Mouse (Mus musculus) splenic B cell, adult 2 months (primary cell): ENCODE results near the gene Crls1.

ENCODE experiments used
- DNase-seq: peaks from one replicate; pipeline ENCODE4 v3.0.0-alpha.2; 2011; ENCODE audit warnings: low read depth, low spot score
- H3K27me3 ChIP-seq: 2 replicates; pipeline ENCODE4 v1.6.1; 2012; ENCODE audit warnings: mild to moderate bottlenecking, low read length, moderate library complexity, mixed read lengths; ENCODE audit not compliant: control insufficient read depth, poor library complexity, insufficient read depth, severe bottlenecking
- H3K36me3 ChIP-seq: 2 replicates; pipeline ENCODE4 v1.6.1; 2012; ENCODE audit warnings: mild to moderate bottlenecking, low read length, moderate library complexity, mixed read lengths; ENCODE audit not compliant: control insufficient read depth, poor library complexity, insufficient read depth, severe bottlenecking

Crls1 gene

DNA sequence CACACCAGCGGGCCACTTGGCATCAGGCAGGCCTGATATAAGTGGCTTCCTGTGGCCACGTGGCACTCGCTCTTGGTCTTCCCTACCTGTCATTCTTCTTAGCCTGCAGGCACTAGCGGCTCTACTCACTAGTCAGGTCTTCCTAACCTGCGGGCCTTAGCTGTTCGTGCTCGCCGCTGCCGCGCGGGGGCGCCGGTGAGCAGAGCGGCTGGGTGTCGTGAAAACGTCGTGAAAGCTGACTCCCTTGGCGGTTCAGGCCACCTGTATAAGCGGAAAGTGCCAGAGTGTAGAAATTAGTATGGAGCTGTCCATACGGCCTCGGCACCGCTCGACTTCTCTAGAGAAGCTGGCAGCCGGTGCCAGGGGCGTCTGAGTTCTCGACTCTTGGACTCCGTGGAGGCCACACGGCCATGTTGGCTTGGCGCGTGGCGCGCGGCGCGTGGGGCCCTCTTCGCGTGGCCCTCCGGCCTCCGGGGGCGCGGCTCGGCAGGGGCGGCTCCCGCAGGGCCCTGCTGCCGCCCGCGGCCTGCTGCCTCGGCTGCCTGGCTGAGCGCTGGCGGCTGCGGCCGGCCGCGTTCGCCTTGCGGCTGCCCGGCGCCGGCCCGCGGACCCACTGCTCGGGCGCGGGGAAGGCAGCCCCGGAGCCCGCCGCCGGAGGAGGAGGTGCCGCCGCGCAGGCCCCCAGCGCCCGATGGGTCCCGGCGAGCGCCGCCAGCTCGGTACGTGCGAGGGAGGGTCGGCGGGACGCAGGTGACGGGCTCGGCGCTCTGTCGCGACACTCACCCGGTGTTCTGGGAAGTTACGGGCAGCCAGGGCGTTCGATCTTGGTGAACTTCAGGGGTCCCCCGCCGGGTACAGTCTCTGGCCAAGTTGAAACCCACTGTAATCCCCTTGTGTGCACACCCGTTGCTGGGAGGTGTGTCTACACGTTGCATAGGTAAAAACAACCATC lies at the start of gene Crls1:
Gene Crls1, plus strand, starts transcription at position 260 of the 952 bp plus-strand sequence.
- peak; percentile 97 for DNase-seq
- Histone ChIP-seq H3K27me3 (no peaks in the 10 kb centered on the region), H3K36me3 (no peaks in the 10 kb centered on the region; the same call in 1 of the 2 replicates)

- Histone ChIP-seq H3K27me3 (no peaks in the 10 kb centered on the region; the same call in 1 of the 2 replicates), H3K36me3 (peaks cover 11% of the 10 kb centered on the region; the same call in 1 of the 2 replicates)
- DNase-seq: no peak
These were observed 43.5 kb upstream of the Crls1 start for GRCm38 (mm10) chr2:132802976-132803375.

GRCm38 (mm10) chr2:132815608-132816314 lies 30.7 kb upstream of the Crls1 start, which contains the start of the genes Trmt6 and Mcm8:
TSS of gene Trmt6 (minus strand) at chr2:132816055.
TSS of gene Mcm8 (plus strand) at chr2:132816141.
- Histone ChIP-seq H3K36me3 (peaks cover 6% of the 10 kb centered on the region; the same call in 1 of the 2 replicates), H3K27me3 (no peaks in the 10 kb centered on the region)
- DNase-seq: peak; percentile 98

DNA sequence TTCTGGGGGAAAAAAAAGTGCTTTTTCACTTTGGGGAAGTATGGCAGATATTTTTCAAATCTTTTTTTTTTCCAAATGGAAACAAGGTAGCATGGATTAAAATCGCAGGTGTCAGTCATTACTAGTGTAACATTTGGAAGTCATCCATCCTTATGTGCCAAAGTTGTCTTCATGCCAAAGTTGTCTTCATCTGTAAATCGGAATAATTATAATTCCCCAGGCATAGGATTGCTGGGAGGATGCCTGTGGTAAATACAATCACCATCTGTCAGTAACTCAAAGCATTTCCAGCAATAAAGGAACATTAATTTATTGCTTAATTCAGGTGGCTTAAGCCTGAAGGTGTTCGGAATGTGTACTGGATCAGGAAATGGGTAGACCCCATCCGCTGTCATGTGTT lies 5.4 kb upstream of the Crls1 start:
- Histone ChIP-seq H3K27me3 (no peaks in the 10 kb centered on the region), H3K36me3 (no peaks in the 10 kb centered on the region)
- DNase-seq: no peak

DNA sequence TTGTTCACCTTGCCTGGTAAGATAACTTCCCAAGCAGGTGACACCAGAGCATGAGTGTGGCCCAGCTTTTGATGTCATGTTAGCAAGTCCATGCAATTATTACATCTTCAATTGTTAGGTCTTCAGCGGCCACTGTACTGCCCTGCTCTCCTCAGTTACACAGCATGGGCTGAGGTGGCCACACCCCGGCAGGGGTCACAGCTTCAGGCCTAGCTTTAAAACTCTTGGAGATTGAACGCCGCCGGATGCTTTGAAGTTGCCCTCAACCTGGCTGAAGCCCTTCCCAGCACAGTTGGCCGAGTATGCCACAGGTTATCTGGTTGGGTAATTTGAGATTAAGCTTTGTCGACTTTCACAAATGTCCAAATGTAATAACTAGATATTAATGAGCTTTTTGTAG lies 1.1 kb downstream of the Crls1 start:
- H3K36me3 ChIP-seq: no peaks in the 10 kb centered on the region; the same call in 1 of the 2 replicates
- no peaks in the 10 kb centered on the region for H3K27me3 ChIP-seq
- DNase-seq: peak; percentile 3

GRCm38 (mm10) chr2:132848361-132848760 lies 1.9 kb downstream of the Crls1 start:
- Histone ChIP-seq H3K27me3 (no peaks in the 10 kb centered on the region), H3K36me3 (no peaks in the 10 kb centered on the region; the same call in 1 of the 2 replicates)
- no peak for DNase-seq

DNA sequence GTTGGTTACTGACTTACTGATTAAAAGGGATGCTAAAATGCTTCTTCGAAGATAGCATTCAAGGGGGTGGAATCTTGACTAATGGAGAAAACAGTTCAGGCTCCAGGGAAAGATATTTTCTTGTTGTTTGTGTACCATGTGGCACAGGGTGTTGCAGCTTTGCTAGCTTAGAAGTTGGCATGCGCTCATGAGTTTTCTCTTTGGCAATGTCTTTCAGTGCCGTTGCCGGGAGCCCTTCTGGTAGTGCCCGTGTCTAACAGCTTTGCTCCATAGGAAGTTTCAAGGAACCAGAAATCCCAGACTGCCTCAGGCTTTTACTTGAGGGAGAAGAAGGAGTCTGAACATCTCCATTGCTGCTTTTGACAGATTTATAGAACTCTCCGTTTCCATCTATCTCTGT lies 2.7 kb downstream of the Crls1 start:
- DNase-seq: no peak
- no peaks in the 10 kb centered on the region for H3K27me3 ChIP-seq
- no peaks in the 10 kb centered on the region; the same call in 1 of the 2 replicates for H3K36me3 ChIP-seq

DNA sequence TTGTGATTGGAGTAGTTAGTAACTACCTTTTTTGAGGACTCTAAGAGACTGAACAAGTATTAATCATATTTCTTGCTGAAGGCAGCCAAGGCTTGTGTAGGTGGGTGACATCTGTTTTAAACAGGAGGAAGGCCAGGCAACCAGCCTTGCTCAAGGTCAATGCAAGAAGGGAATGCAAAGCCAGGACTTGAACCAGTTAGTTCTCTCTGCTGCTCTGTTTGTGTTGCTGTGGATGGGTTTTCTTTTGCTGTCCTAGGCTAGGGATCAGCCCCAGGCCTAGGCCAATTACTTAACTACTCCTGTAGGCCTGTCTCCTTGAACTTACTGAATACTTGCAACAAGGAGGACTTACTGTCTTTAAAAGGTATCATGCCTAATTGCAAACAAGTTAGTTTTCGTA lies 6.6 kb downstream of the Crls1 start:
- DNase-seq: no peak
- no peaks in the 10 kb centered on the region for H3K27me3 ChIP-seq
- H3K36me3 ChIP-seq: no peaks in the 10 kb centered on the region; the same call in 1 of the 2 replicates

GRCm38 (mm10) chr2:132856333-132856732 lies 9.9 kb downstream of the Crls1 start:
- DNase-seq: no peak
- Histone ChIP-seq H3K36me3 (peaks cover 3% of the 10 kb centered on the region; the same call in 1 of the 2 replicates), H3K27me3 (no peaks in the 10 kb centered on the region)

- H3K27me3 ChIP-seq: no peaks in the 10 kb centered on the region
- peaks cover 4% of the 10 kb centered on the region for H3K36me3 ChIP-seq
- no peak for DNase-seq
These were observed 14.0 kb downstream of the Crls1 start for GRCm38 (mm10) chr2:132860435-132860834.

DNA sequence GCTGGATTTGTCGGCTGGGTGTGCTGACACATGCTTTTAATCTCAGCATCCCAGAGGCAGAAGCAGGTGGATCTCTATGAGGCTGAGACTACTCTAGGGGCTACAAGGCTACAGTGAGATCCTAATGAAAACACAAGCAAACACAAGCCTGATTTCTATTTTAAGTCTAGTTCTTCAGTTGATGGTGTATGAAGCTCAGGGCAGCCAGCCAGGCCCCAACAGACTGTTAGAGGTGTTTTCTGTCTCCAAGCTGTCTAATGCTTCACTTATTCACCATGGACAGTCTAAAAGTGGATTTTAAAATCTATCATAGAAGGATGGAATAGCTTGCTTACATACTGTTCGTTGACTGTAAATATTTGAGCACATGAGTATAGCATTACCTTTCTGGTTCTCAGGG lies 15.0 kb downstream of the Crls1 start:
- peaks cover 4% of the 10 kb centered on the region for H3K36me3 ChIP-seq
- DNase-seq: no peak

GRCm38 (mm10) chr2:132863325-132863724 lies 16.9 kb downstream of the Crls1 start:
- no peaks in the 10 kb centered on the region for H3K27me3 ChIP-seq
- no peak for DNase-seq
- peaks cover 4% of the 10 kb centered on the region for H3K36me3 ChIP-seq

More for the DNA sequence above, 15.0 kb downstream of the Crls1 start:
- H3K27me3 ChIP-seq: no peaks in the 10 kb centered on the region

DNA sequence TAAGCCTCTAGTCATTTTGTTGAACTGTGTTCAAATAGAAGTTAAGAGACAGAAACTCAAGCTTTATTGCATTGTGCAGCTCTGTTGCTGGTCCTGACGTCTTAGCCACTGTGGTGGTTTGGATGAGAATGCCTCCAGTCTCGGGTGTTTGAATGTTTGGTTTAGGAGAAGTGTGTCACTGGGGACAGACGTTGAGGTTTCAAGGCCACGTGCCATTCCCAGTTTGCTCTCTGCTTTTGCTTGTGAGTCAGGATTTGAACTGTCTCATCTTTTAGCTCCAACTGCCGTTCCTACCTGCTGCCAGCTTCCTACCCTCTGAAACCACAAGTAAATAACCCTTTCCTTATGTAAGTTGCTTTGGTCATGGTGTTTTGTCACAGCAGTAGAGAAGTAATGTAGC lies 21.1 kb downstream of the Crls1 start:
- DNase-seq: no peak
- H3K36me3 ChIP-seq: peaks cover 2% of the 10 kb centered on the region; the same call in 1 of the 2 replicates
- H3K27me3 ChIP-seq: no peaks in the 10 kb centered on the region

DNA sequence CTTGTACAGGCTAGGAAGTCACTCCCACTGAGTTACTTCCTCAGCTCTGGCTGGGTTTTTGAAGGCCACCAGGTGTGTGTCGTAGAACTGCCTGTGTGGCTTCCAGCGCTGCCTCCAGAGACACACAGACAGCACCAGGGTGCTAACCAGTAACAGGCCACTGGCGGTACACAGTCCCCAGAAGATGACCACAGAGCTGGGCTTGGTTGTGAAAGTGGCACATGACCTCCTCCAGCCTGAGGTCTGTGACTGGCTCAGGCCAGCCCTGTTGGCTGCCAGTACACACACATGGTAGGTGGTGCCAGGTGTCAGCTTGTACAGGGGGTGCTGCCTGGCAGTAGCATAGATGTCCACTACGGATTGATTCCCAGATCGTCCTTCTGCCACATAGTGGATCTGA lies 23.2 kb downstream of the Crls1 start:
- H3K36me3 ChIP-seq: 0 out of 2 replicates have a peak, but pooled peaks cover 2% of the 10 kb centered on the region
- H3K27me3 ChIP-seq: no peaks in the 10 kb centered on the region
- DNase-seq: no peak

DNA sequence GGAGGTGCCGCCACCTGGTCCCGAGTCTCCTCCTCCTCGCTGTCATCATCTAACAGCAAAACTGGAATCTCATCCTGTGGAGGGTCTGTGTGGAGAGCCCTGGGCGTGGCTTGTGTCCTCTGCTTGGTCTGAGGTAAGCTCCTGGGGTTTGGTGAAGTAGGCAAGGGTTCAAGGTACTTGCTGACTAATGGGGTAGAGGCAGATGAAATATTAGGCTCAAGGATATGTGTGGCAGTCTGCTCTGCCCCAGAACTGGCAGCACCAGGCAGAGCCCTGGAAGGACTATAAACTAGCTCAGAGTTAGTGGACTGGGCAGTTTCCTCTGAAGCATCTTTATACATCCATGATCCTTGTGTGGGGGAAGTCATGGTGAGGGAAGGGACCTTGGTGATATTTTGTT lies 23.8 kb downstream of the Crls1 start:
- DNase-seq: no peak
- Histone ChIP-seq H3K27me3 (no peaks in the 10 kb centered on the region), H3K36me3 (no peaks in the 10 kb centered on the region)
